Mouse (Mus musculus) testis, adult 2 months (tissue): ENCODE data around the gene Sat2. TPM values are rescaled to one million over a fixed set of nuclear protein-coding genes. Genes with fewer than 3 reads are reported as not detected.
"Not testable (repeated sequence)": the region's sequence is repeated elsewhere in the genome, so short reads cannot be mapped to it uniquely, and the experiment has no call there.

Experiments
- H3K27ac ChIP-seq: fragments of 200-500 bp; 2 replicates; pipeline ENCODE4 v1.5.1; 2012; ENCODE audit warnings: low read depth, low read length; ENCODE audit not compliant: control insufficient read depth, insufficient read depth
- H3K27me3 ChIP-seq: fragments of 200-500 bp; 2 replicates; pipeline ENCODE4 v1.6.1; 2012; ENCODE audit warnings: mild to moderate bottlenecking, low read length, moderate library complexity; ENCODE audit not compliant: control insufficient read depth, insufficient read depth
- H3K36me3 ChIP-seq: fragments of 200-500 bp; 2 replicates; pipeline ENCODE4 v1.6.1; 2012; ENCODE audit warnings: mild to moderate bottlenecking, low read length; ENCODE audit not compliant: control insufficient read depth, insufficient read depth
- H3K4me1 ChIP-seq: fragments of 200-500 bp; 2 replicates; pipeline ENCODE4 v1.6.1; 2012; ENCODE audit warnings: low read length; ENCODE audit not compliant: control insufficient read depth, insufficient read depth
- H3K4me3 ChIP-seq: fragments of 200-500 bp; 2 replicates; pipeline ENCODE4 v1.5.1; 2012; ENCODE audit warnings: low read depth, mild to moderate bottlenecking, low read length, moderate library complexity, mixed read lengths; ENCODE audit not compliant: control insufficient read depth
- CTCF ChIP-seq: fragments of 200-500 bp; IDR thresholded peaks from 2 replicates; pipeline ENCODE4 v1.5.1; 2012; ENCODE audit warnings: low read depth, mild to moderate bottlenecking, inconsistent platforms, low read length, moderate library complexity; ENCODE audit not compliant: control insufficient read depth, insufficient read depth, insufficient replicate concordance
- POLR2A ChIP-seq: fragments of 200-500 bp; IDR thresholded peaks from 2 replicates; pipeline ENCODE4 v1.6.1; 2012; ENCODE audit warnings: low read depth, mild to moderate bottlenecking, inconsistent platforms, low read length, moderate library complexity; ENCODE audit not compliant: control insufficient read depth
- polyA plus RNA-seq: library from polyadenylated mRNA; depleted of rRNA; stranded (reverse); fragments of >200 nt; gene quantifications from 2 replicates; pipeline ENCODE4 v1.2.3, GENCODE M21; 2012

Sat2 gene
- polyA plus RNA-seq, 1 experiment = 9.4 TPM

- H3K36me3 ChIP-seq = no peaks in the 10 kb centered on the region
- H3K27ac ChIP-seq = peak overlapping the region; percentile 84
- H3K27me3 ChIP-seq = no peaks in the 10 kb centered on the region
- TF ChIP-seq POLR2A = no peak
- TF ChIP-seq CTCF = no peak
- H3K4me3 ChIP-seq = peak overlapping the region; percentile 88
- peaks cover 16% of the 10 kb centered on the region for H3K4me1 ChIP-seq
Measured at GRCm38 (mm10) chr11:69622406-69622805, 582 bp downstream of the Sat2 start.

GRCm38 (mm10) chr11:69623006-69623405, 1.2 kb downstream of the Sat2 start:
- Histone ChIP-seq H3K4me1 (peaks cover 16% of the 10 kb centered on the region), H3K36me3 (no peaks in the 10 kb centered on the region), H3K4me3 (peak overlapping the region; percentile 88; the same call in 1 of the 2 replicates), H3K27ac (peak overlapping the region; percentile 84), H3K27me3 (no peaks in the 10 kb centered on the region)
- no peak for TF ChIP-seq POLR2A
- no peak for TF ChIP-seq CTCF

- H3K4me1 ChIP-seq = peaks cover 16% of the 10 kb centered on the region
- H3K27ac ChIP-seq, H3K4me3 ChIP-seq, H3K36me3 ChIP-seq, H3K27me3 ChIP-seq: not testable (repeated sequence)
Measured at GRCm38 (mm10) chr11:69624339-69624738, 2.5 kb downstream of the Sat2 start.

GRCm38 (mm10) chr11:69628286-69628685, 6.5 kb downstream of the Sat2 start:
- no peak overlapping the region for H3K27ac ChIP-seq
- H3K4me1 ChIP-seq = peaks cover under 1% of the 10 kb centered on the region
- H3K27me3 ChIP-seq = no peaks in the 10 kb centered on the region
- no peak overlapping the region for H3K4me3 ChIP-seq
- peak; percentile 95; the same call in 1 of the 2 replicates for TF ChIP-seq CTCF
- TF ChIP-seq POLR2A = no peak
- no peaks in the 10 kb centered on the region for H3K36me3 ChIP-seq

- no peaks in the 10 kb centered on the region for H3K36me3 ChIP-seq
- no peak overlapping the region for H3K4me3 ChIP-seq
- no peak for TF ChIP-seq CTCF
- TF ChIP-seq POLR2A = no peak
- H3K27ac ChIP-seq = no peak overlapping the region
- H3K4me1 ChIP-seq = peaks cover 2% of the 10 kb centered on the region
- H3K27me3 ChIP-seq = no peaks in the 10 kb centered on the region
Measured at GRCm38 (mm10) chr11:69629802-69630201, 8.0 kb downstream of the Sat2 start.

- TF ChIP-seq CTCF (peak; percentile 81; the same call in 1 of the 2 replicates), POLR2A (peak; percentile 83)
- Histone ChIP-seq H3K27ac (peak within 1 kb of the TSS; percentile 91), H3K27me3 (no peaks in the 10 kb centered on the region), H3K4me3 (peak within 1 kb of the TSS; percentile 97), H3K36me3 (no peaks in the 10 kb centered on the region), H3K4me1 (peaks cover 2% of the 10 kb centered on the region)
Measured at GRCm38 (mm10) chr11:69632284-69633089, 10.7 kb downstream of the Sat2 start, which contains the start of gene Fxr2. TSS of gene Fxr2 (plus strand) at chr11:69632990.

- TF ChIP-seq POLR2A (no peak; the same call in 1 of the 2 replicates), CTCF (no peak)
Measured at GRCm38 (mm10) chr11:69633128-69633866, 11.5 kb downstream of the Sat2 start.

More at GRCm38 (mm10) chr11:69633128-69633866, 11.5 kb downstream of the Sat2 start:
- Histone ChIP-seq H3K4me1 (peaks cover 2% of the 10 kb centered on the region), H3K4me3 (peak overlapping the region; percentile 97), H3K27ac (peak overlapping the region; percentile 91), H3K36me3 (no peaks in the 10 kb centered on the region), H3K27me3 (no peaks in the 10 kb centered on the region)
